20 mouse cellular contexts compared by ENCODE assay signal in genomic region chr5:54588332-54589020, GRCm38 (mm10).
DNase-seq lines count a peak whose midpoint lies in the region; ATAC-seq and TF ChIP-seq lines count a peak whose summit lies in the region.
"Had no signal": no experiment of that assay in that cellular context is flagged by ENCODE, and none has a peak within 500 bp of the region (broad histone marks: within the 10 kb centered on the region; RNA-seq: fewer than 3 reads in every experiment).

No protein-coding gene starts in this region.

- peak; percentile 43; the same call in 1 of the 2 replicates for TF ChIP-seq CTCF in gastrocnemius, adult 2 months (IDR thresholded peaks at IDR 0.05)
- peak; percentile 74 for TF ChIP-seq CTCF in layer of hippocampus, adult 2 months (conservative IDR thresholded peaks at IDR 0.05)

- no peak overlapping the region for H3K4me3 ChIP-seq in gastrocnemius, adult 2 months
- no peak overlapping the region for H3K4me3 ChIP-seq in layer of hippocampus, adult 2 months
- H3K4me3 ChIP-seq: liver, embryonic 15.5 days; midbrain, embryonic 10.5 days had no signal

- ATAC-seq in granulocyte monocyte progenitor cell, adult 5-6 weeks (replicated peaks; ENCODE audit: poor library complexity, severe bottlenecking) = no peak
- ATAC-seq: forebrain, embryonic 14.5 days had no signal

- no peak for DNase-seq in gastrocnemius, adult 2 months
- no peak for DNase-seq in gastrocnemius, adult 8-10 months (ENCODE audit: low spot score in 2 of 2)
- DNase-seq in layer of hippocampus, adult 2 months (ENCODE audit: low spot score in 2 of 2) = no peak
- no peak for DNase-seq in layer of hippocampus, postnatal 36 days
- DNase-seq in 416B (ENCODE audit: low read depth) = peak; percentile 13
- peak; percentile 14 for DNase-seq in ES-CJ7 (ENCODE audit: low read depth, low spot score)
- DNase-seq in adrenal gland, postnatal 36 days = no peak
- DNase-seq: adrenal gland, postnatal 10 days; cerebellum, adult 11-12 months; heart, adult 18-20 months; kidney, adult 18-20 months; kidney, postnatal 4 days; lung, postnatal 4 days; right cerebral cortex, postnatal 14 days; thymus, postnatal 36 days had no signal

- intact Hi-C loops in gastrocnemius, adult 2 months (cut with DNase I) = no loop called here

- no peak overlapping the region for H3K27ac ChIP-seq in gastrocnemius, adult 2 months
- H3K27ac ChIP-seq in layer of hippocampus, adult 2 months = no peak overlapping the region
- H3K27ac ChIP-seq: hindbrain, embryonic 14.5 days; liver, embryonic 15.5 days; midbrain, embryonic 10.5 days had no signal

Comparison
In these comparisons a context has a peak if more than half of its experiments do, and no peak if none do; other contexts are left out.
1. DNase-seq: peak in 416B (single experiment) and ES-CJ7 (single experiment); none in gastrocnemius, adult 2 months (single experiment), gastrocnemius, adult 8-10 months (0 of 2), layer of hippocampus, adult 2 months (0 of 2), layer of hippocampus, postnatal 36 days (0 of 2) and adrenal gland, postnatal 36 days (0 of 2).